Mouse (Mus musculus) embryonic facial prominence, embryonic 14.5 days (tissue): ENCODE measurements around the gene Tspan1. TPM values are rescaled to one million over a fixed set of nuclear protein-coding genes. Genes with fewer than 3 reads are reported as not detected.
A peak's percentile ranks its signal among the peaks of the same experiment; 100 is the strongest.

ENCODE experiments used
- ATAC-seq: fragments of 200-750 bp; cut with Nextera tagmentation; 2 replicates; pipeline ENCODE4 v1.8.0; 2017; ENCODE audit warnings: low read depth, moderate number of reproducible peaks, moderate TSS enrichment
- DNase-seq: peaks from one replicate; pipeline ENCODE4 v3.0.0-alpha.2; 2015; ENCODE audit warnings: low spot score
- H3K27ac ChIP-seq: fragments of 300-500 bp; sonication (generic); replicated peaks from 2 replicates; pipeline ENCODE4 v1.5.1; 2014; ENCODE audit warnings: low read depth, mild to moderate bottlenecking, low read length, moderate library complexity
- H3K27me3 ChIP-seq: fragments of 300-500 bp; sonication (generic); replicated peaks from 2 replicates; pipeline ENCODE4 v1.6.1; 2014; ENCODE audit warnings: low read length; ENCODE audit not compliant: control insufficient read depth, insufficient read depth
- H3K36me3 ChIP-seq: fragments of 300-500 bp; sonication (generic); 2 replicates; pipeline ENCODE4 v1.6.1; 2014; ENCODE audit warnings: low read length, mixed read lengths; ENCODE audit not compliant: control insufficient read depth, insufficient read depth
- H3K4me1 ChIP-seq: fragments of 300-500 bp; sonication (generic); 2 replicates; pipeline ENCODE4 v1.6.1; 2014; ENCODE audit warnings: antibody characterized with exemption, low read length; ENCODE audit not compliant: control insufficient read depth, insufficient read depth
- H3K4me2 ChIP-seq: fragments of 300-500 bp; sonication (generic); 2 replicates; pipeline ENCODE4 v1.6.1; 2014; ENCODE audit warnings: low read depth, mild to moderate bottlenecking, low read length, moderate library complexity, mixed read lengths
- H3K4me3 ChIP-seq: fragments of 300-500 bp; sonication (generic); 2 replicates; pipeline ENCODE4 v1.5.1; 2014; ENCODE audit warnings: low read depth, mild to moderate bottlenecking, low read length
- H3K9ac ChIP-seq: fragments of 300-500 bp; sonication (generic); 2 replicates; pipeline ENCODE4 v1.6.1; 2014; ENCODE audit warnings: low read depth, mild to moderate bottlenecking, low read length, moderate library complexity, mixed read lengths
- H3K9me3 ChIP-seq: fragments of 300-500 bp; sonication (generic); 2 replicates; pipeline ENCODE4 v1.6.1; 2016; ENCODE audit warnings: low read length; ENCODE audit not compliant: control insufficient read depth
- WGBS: fragments of 180-500 bp; shearing (Covaris S2); extraction: QIAGEN DNeasy Blood & Tissue Kit; methylation state at CpG from one replicate; pipeline ENCODE4 v1.1.7; 2014; 5-methylcytosine and 5-hydroxymethylcytosine counted together
- polyA plus RNA-seq: library from polyadenylated mRNA; unstranded; fragments of >200 nt; fragmentation: Nextera tagmentation; extraction: Ambion mirVana; gene quantifications from 2 replicates; pipeline ENCODE4 v1.2.1, GENCODE M21; 2014

The Tspan1 gene
- polyA plus RNA-seq, 1 experiment from 2014 or later = 4.0 TPM

DNA sequence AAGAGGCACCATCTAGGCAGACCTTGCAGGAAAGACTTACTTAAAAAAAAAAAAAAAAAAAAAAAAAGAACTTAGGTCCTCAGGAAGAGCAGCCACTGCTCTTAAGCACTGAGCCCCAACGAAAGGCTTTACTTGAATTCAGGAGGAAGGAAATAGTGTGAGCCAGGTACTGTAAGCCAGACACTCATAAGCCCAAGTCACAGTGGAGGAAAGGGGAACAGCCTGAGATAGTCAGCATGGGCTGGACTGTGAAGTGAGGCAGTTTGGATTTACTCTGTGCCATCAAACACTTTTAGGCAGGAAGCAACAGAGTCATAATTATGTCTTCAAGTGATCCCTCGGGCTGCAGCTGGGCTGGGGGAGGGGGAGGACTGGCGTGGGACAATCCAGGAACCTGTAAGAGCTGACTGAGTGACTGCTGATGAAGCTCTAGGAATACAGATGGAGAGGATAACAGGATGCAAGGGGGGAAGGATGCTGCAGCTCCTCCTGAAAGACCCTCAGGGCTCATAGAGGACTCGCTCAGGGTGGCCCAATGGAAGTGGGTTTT lies 25.0 kb upstream of the Tspan1 start:
- 28% methylated on average over 4 of the region's 4 CpGs for WGBS

DNA sequence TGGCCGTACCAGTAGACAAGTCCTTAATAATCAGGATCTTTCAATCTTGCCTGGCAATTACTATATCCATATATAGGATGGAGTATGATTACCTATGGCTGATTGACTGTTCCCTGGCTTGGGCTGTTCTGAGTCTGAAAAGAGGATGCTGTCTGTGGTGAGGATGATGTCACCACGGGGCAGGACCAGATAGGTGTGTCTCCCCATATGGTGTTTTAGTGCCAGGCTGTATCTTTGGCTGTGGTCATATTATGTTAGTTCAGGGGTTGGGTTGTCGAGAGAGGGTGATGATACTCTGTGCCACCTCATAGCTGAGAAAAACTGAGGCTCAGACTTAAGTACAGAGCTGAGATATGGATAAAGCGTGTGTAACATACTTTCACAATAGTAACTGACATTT lies 17.7 kb upstream of the Tspan1 start:
- no peaks in the 10 kb centered on the region for H3K9me3 ChIP-seq
- ATAC-seq (no peak), DNase-seq (no peak)
- H3K27me3 ChIP-seq = no peaks in the 10 kb centered on the region
- H3K36me3 ChIP-seq = no peaks in the 10 kb centered on the region
- WGBS = 89% methylated on average over 4 of the region's 4 CpGs
- no peak overlapping the region for H3K9ac ChIP-seq
- H3K27ac ChIP-seq = no peak overlapping the region
- no peak overlapping the region for H3K4me3 ChIP-seq
- H3K4me1 ChIP-seq = 0 out of 2 replicates have a peak, but pooled peaks cover 8% of the 10 kb centered on the region
- H3K4me2 ChIP-seq = no peak overlapping the region

More for the DNA sequence above, 25.0 kb upstream of the Tspan1 start:
- Histone ChIP-seq H3K9ac (no peak overlapping the region), H3K4me3 (no peak overlapping the region), H3K4me2 (no peak overlapping the region), H3K36me3 (no peaks in the 10 kb centered on the region), H3K4me1 (no peaks in the 10 kb centered on the region), H3K27ac (no peak overlapping the region), H3K27me3 (no peaks in the 10 kb centered on the region), H3K9me3 (no peaks in the 10 kb centered on the region)
- DNase-seq (no peak), ATAC-seq (no peak)

DNA sequence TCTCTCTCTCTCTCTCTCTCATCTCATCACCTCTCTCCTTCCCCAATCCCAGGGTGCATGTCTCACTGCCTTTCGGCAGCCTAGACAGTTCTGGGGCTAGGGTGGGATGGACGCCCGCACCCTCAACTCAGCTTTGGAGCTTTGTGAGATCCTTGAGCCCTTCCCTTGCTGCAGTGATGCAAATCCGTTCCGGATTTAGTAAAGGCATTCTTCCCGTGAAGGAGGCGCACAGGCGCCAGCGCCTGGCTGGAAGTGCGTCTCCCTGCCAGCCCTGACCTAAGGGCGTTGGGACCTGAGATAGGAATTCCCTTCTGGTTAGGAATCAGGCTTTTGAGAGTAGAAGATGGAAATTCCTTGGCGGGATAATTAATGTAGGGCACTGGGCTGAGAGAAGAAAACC lies 15.3 kb upstream of the Tspan1 start:
- Histone ChIP-seq H3K9ac (peak overlapping the region; percentile 50), H3K36me3 (no peaks in the 10 kb centered on the region), H3K27ac (peak overlapping the region; percentile 33; the same call in 1 of the 2 replicates), H3K27me3 (no peaks in the 10 kb centered on the region), H3K4me2 (peak overlapping the region; percentile 48), H3K4me1 (0 out of 2 replicates have a peak, but pooled peaks cover 8% of the 10 kb centered on the region), H3K4me3 (peak overlapping the region; percentile 14), H3K9me3 (no peaks in the 10 kb centered on the region)
- 3% methylated on average over 12 of the region's 12 CpGs for WGBS
- no peak for ATAC-seq
- peak; percentile 64 for DNase-seq

DNA sequence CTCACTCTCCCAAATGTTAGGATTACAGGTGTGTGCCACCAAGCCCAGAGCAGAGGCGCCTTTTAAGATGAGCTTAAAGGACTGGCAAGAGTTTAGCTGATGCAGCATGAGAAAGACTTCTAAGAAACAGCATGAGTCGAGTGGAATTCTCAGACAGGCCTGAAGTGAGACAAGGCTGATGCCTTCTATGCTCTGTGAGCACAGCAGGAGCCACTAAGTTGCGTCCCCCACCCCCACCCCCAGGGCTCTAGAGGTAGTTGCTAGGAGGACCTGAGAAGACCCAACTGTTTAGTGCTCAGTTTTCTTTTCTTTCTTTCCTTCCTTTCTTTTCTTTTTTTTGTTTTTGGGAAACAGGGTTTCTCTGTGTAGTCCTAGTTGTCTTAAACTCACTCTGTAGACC lies 14.7 kb upstream of the Tspan1 start:
- no peak for DNase-seq
- WGBS = 42% methylated on average over 3 of the region's 3 CpGs

DNA sequence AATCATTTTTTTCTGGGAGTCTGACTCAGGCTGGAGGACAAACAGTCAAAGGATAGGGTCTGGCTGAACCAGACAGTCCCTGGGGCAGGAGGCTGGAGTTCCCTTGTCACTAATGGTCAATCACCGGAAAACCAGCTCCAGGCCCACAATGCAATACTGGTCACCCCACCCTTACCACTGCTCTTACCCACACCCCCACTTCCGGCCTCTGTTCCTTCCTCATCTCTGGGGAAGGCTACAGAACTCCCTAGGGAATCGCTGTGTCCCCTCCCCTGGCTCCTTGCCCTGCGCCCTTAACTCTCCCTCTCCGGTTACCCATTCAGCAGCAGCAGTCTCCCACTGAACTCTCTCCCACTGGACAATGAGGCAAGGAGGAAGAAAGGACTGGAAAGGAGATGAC lies 9.7 kb upstream of the Tspan1 start:
- Histone ChIP-seq H3K4me3 (no peak overlapping the region), H3K4me2 (peak overlapping the region; percentile 45), H3K9ac (0 out of 2 replicates have a peak overlapping the region, but pooled peaks have one; percentile 31), H3K36me3 (no peaks in the 10 kb centered on the region), H3K27me3 (no peaks in the 10 kb centered on the region), H3K27ac (peak overlapping the region; percentile 61), H3K4me1 (peaks cover 24% of the 10 kb centered on the region), H3K9me3 (no peaks in the 10 kb centered on the region)
- ATAC-seq (peak; percentile 13; the same call in 1 of the 2 replicates), DNase-seq (peak; percentile 48)
- 21% methylated on average over 5 of the region's 5 CpGs for WGBS

More for the DNA sequence above, 14.7 kb upstream of the Tspan1 start:
- no peaks in the 10 kb centered on the region for H3K36me3 ChIP-seq
- no peak for ATAC-seq
- H3K4me2 ChIP-seq = no peak overlapping the region
- H3K4me3 ChIP-seq = no peak overlapping the region
- H3K27me3 ChIP-seq = no peaks in the 10 kb centered on the region
- no peak overlapping the region for H3K9ac ChIP-seq
- H3K4me1 ChIP-seq = peaks cover 11% of the 10 kb centered on the region
- no peaks in the 10 kb centered on the region for H3K9me3 ChIP-seq
- no peak overlapping the region for H3K27ac ChIP-seq

GRCm38 (mm10) chr4:116176543-116176988 lies 9.2 kb upstream of the Tspan1 start:
- Histone ChIP-seq H3K27ac (peak overlapping the region; percentile 61), H3K36me3 (no peaks in the 10 kb centered on the region), H3K9ac (peak overlapping the region; percentile 53; the same call in 1 of the 2 replicates), H3K27me3 (no peaks in the 10 kb centered on the region), H3K4me1 (peaks cover 24% of the 10 kb centered on the region), H3K4me2 (peak overlapping the region; percentile 45), H3K4me3 (no peak overlapping the region; the same call in 1 of the 2 replicates), H3K9me3 (no peaks in the 10 kb centered on the region)
- 12% methylated on average over 9 of the region's 10 CpGs for WGBS
- DNase-seq = peak; percentile 94
- ATAC-seq = peak; percentile 93

DNA sequence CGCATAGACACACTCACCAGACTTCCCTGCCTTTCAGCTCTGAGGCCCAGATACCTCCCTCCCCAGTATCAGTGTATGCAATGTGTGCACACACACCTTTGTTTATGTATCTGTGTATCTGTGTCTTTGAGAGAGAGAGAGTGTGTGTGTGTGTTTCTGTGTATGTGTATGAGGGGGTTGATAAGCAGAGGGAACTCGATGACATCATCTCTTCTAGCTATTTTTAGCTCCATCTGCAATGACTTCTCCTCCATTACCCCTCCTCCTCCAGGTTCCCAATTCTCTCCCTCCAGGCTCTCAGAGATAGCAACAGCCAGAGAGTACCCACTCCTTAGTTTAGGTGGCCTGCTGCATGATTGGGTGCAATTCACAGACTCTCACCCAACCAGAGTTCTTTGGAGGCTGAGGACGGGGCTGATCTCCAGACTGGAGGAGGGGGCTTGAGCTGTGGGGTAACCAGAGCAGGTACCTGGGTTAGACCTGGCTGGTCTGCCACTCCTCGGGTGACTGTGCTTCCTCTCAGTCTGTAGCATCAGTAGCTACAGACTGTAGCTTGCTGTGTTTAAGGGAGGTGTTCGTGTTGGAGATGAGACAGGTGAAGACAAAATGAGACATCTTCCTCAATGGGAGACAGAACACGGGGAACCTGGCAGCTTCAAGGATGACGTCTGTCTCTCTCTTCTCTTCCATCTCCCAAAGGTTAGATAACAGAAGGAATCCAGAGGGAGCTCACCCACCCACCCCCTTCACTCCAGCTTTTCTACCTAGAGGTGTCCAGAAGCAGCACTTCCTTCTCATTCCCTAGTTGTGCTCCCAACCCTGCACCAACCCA lies 8.5 kb upstream of the Tspan1 start:
- no peaks in the 10 kb centered on the region for H3K9me3 ChIP-seq
- H3K9ac ChIP-seq = no peak overlapping the region
- WGBS = 58% methylated on average over 7 of the region's 7 CpGs
- H3K36me3 ChIP-seq = no peaks in the 10 kb centered on the region
- H3K27me3 ChIP-seq = no peaks in the 10 kb centered on the region
- ATAC-seq (no peak), DNase-seq (peak; percentile 48)
- H3K4me2 ChIP-seq = peak overlapping the region; percentile 45
- H3K4me1 ChIP-seq = peaks cover 24% of the 10 kb centered on the region
- peak overlapping the region; percentile 61 for H3K27ac ChIP-seq
- no peak overlapping the region for H3K4me3 ChIP-seq

- H3K9me3 ChIP-seq = no peaks in the 10 kb centered on the region
- H3K36me3 ChIP-seq = no peaks in the 10 kb centered on the region
- peaks cover 24% of the 10 kb centered on the region for H3K4me1 ChIP-seq
- H3K9ac ChIP-seq = no peak overlapping the region
- no peak overlapping the region for H3K4me3 ChIP-seq
- ATAC-seq (no peak), DNase-seq (no peak)
- no peaks in the 10 kb centered on the region for H3K27me3 ChIP-seq
- H3K27ac ChIP-seq = no peak overlapping the region
- H3K4me2 ChIP-seq = no peak overlapping the region
These were observed 7.7 kb upstream of the Tspan1 start for GRCm38 (mm10) chr4:116175136-116175535.
